Mouse (Mus musculus) heart, adult 2 months (tissue): Measurements from ENCODE around the gene Mob1b. TPM values are rescaled to one million over a fixed set of nuclear protein-coding genes. Genes with fewer than 3 reads are reported as not detected.
A peak's percentile ranks its signal among the peaks of the same experiment; 100 is the strongest.
"Not testable (repeated sequence)": the region's sequence is repeated elsewhere in the genome, so short reads cannot be mapped to it uniquely, and the experiment has no call there.

ENCODE experiments used
- DNase-seq, 2 experiments: peaks; one replicate each; pipeline ENCODE4 v3.0.0; 2021
- H3K27ac ChIP-seq: fragments of 200-600 bp; 2 replicates; pipeline ENCODE4 v1.8.1; 2022
- H3K27me3 ChIP-seq: fragments of 200-500 bp; 2 replicates; pipeline ENCODE4 v1.6.1; 2012; ENCODE audit warnings: mild to moderate bottlenecking, low read length, inconsistent platforms, mixed read lengths; ENCODE audit not compliant: control insufficient read depth, insufficient read depth
- H3K36me3 ChIP-seq: fragments of 200-500 bp; 2 replicates; pipeline ENCODE4 v1.6.1; 2012; ENCODE audit warnings: low read length, inconsistent platforms; ENCODE audit not compliant: control insufficient read depth, insufficient read depth
- H3K4me1 ChIP-seq: fragments of 200-500 bp; 2 replicates; pipeline ENCODE4 v1.6.1; 2011; ENCODE audit warnings: low read length; ENCODE audit not compliant: control insufficient read depth, insufficient read depth
- H3K4me3 ChIP-seq: fragments of 200-600 bp; 2 replicates; pipeline ENCODE4 v1.8.1; 2022
- H3K79me2 ChIP-seq: fragments of 200-500 bp; replicated peaks from 2 replicates; pipeline ENCODE4 v1.6.1; 2012; ENCODE audit warnings: mild to moderate bottlenecking, inconsistent platforms, low read length, moderate library complexity, mixed read lengths; ENCODE audit not compliant: control insufficient read depth, insufficient read depth
- H3K9ac ChIP-seq: fragments of 200-500 bp; 2 replicates; pipeline ENCODE4 v1.6.1; 2012; ENCODE audit warnings: low read depth, mild to moderate bottlenecking, control low read depth, inconsistent platforms, low read length, mixed read lengths
- CTCF ChIP-seq: fragments of 200-600 bp; IDR thresholded peaks from 2 replicates; pipeline ENCODE4 v1.8.1; 2022; ENCODE audit warnings: antibody characterized with exemption, mild to moderate bottlenecking, moderate library complexity
- EP300 ChIP-seq: fragments of 200-500 bp; IDR thresholded peaks from 2 replicates; pipeline ENCODE4 v1.6.1; 2011; ENCODE audit warnings: low read depth, low read length, control low read depth; ENCODE audit not compliant: insufficient read depth
- POLR2A ChIP-seq: fragments of 200-500 bp; IDR thresholded peaks from 2 replicates; pipeline ENCODE4 v1.6.1; 2011; ENCODE audit warnings: mild to moderate bottlenecking, low read depth, low read length, control low read depth; ENCODE audit not compliant: insufficient read depth
- WGBS: fragments of 180-500 bp; shearing (Covaris S2); methylation state at CpG from one replicate; pipeline ENCODE4 v1.1.7; 2018; 5-methylcytosine and 5-hydroxymethylcytosine counted together
- intact Hi-C: fragments of 180-260 bp; cut with DNase I; formaldehyde crosslinking; loops from one replicate; pipeline ENCODE4 v1.15.1; 2025
- polyA plus RNA-seq: library from polyadenylated mRNA; depleted of rRNA; stranded (reverse); fragments of >200 nt; gene quantifications from 2 replicates; pipeline ENCODE4 v1.2.3, GENCODE M21; 2012
- total RNA-seq, 2 experiments: library from RNA; stranded (reverse); gene quantifications; 2 replicates each; pipeline ENCODE4 v1.2.3; 2021

Mob1b gene
- total and polyA plus RNA-seq, 3 experiments = 4.6 to 23.0 (median 18.1) TPM

- Histone ChIP-seq H3K9ac (peak overlapping the region; percentile 94), H3K4me1 (peaks cover 10% of the 10 kb centered on the region), H3K36me3 (peaks cover 16% of the 10 kb centered on the region), H3K27me3 (no peaks in the 10 kb centered on the region), H3K4me3 (peak overlapping the region; percentile 95), H3K27ac (no peak overlapping the region), H3K79me2 (peaks cover 10% of the 10 kb centered on the region)
- DNase-seq = peak; percentile 19 to 38
- 18% methylated on average over 4 of the region's 4 CpGs for WGBS
- intact Hi-C loops = no loop called here
- TF ChIP-seq CTCF = no peak
- no peak for TF ChIP-seq EP300
Observed at GRCm38 (mm10) chr5:88722213-88722600, 1.6 kb downstream of the Mob1b start.

GRCm38 (mm10) chr5:88724030-88724429 lies 3.4 kb downstream of the Mob1b start:
- H3K27me3 ChIP-seq = no peaks in the 10 kb centered on the region
- H3K36me3 ChIP-seq = peaks cover 21% of the 10 kb centered on the region
- no peak overlapping the region for H3K4me3 ChIP-seq
- 4% methylated on average over 3 of the region's 3 CpGs for WGBS
- no peak for TF ChIP-seq EP300
- no peak for TF ChIP-seq POLR2A
- TF ChIP-seq CTCF = no peak
- no peak for DNase-seq
- H3K4me1 ChIP-seq = peaks cover 10% of the 10 kb centered on the region
- peaks cover 10% of the 10 kb centered on the region for H3K79me2 ChIP-seq
- H3K9ac ChIP-seq = no peak overlapping the region
- intact Hi-C loops = no loop called here
- H3K27ac ChIP-seq = peak overlapping the region; percentile 9; the same call in 1 of the 2 replicates

- H3K4me1 ChIP-seq = peaks cover 4% of the 10 kb centered on the region
- peaks cover 24% of the 10 kb centered on the region for H3K36me3 ChIP-seq
- H3K27ac ChIP-seq = no peak overlapping the region
- peaks cover 2% of the 10 kb centered on the region; the same call in 1 of the 2 replicates for H3K79me2 ChIP-seq
- WGBS = 62% methylated on average over 3 of the region's 3 CpGs
- no peaks in the 10 kb centered on the region for H3K27me3 ChIP-seq
- no peak for DNase-seq
- H3K4me3 ChIP-seq = no peak overlapping the region
- intact Hi-C loops = no loop called here
- TF ChIP-seq POLR2A (no peak), CTCF (no peak)
- H3K9ac ChIP-seq = 0 out of 2 replicates have a peak overlapping the region, but pooled peaks have one; percentile 30
Observed at GRCm38 (mm10) chr5:88727593-88728144, 7.0 kb downstream of the Mob1b start.

GRCm38 (mm10) chr5:88734786-88735185 lies 14.1 kb downstream of the Mob1b start:
- peaks cover 6% of the 10 kb centered on the region for H3K79me2 ChIP-seq
- no peak for DNase-seq
- H3K4me1 ChIP-seq = no peaks in the 10 kb centered on the region; the same call in 1 of the 2 replicates
- H3K36me3 ChIP-seq = peaks cover 7% of the 10 kb centered on the region; the same call in 1 of the 2 replicates
- H3K27me3 ChIP-seq = no peaks in the 10 kb centered on the region
- 93% methylated on average over 2 of the region's 2 CpGs for WGBS
- no peak overlapping the region for H3K4me3 ChIP-seq
- intact Hi-C loops = no loop called here
- H3K27ac ChIP-seq = no peak overlapping the region
- no peak overlapping the region for H3K9ac ChIP-seq
- TF ChIP-seq CTCF (peak; percentile 52), EP300 (no peak)

- H3K9ac ChIP-seq, H3K4me1 ChIP-seq, H3K27ac ChIP-seq, H3K27me3 ChIP-seq, H3K79me2 ChIP-seq, intact Hi-C loops, H3K4me3 ChIP-seq, DNase-seq, H3K36me3 ChIP-seq: not testable (repeated sequence)
- WGBS = 100% methylated on average over 1 of the region's 1 CpGs
Observed at GRCm38 (mm10) chr5:88741065-88741464, 20.4 kb downstream of the Mob1b start.

- Histone ChIP-seq H3K79me2 (no peaks in the 10 kb centered on the region), H3K9ac (no peak overlapping the region), H3K27ac (no peak overlapping the region), H3K4me1 (no peaks in the 10 kb centered on the region), H3K4me3 (no peak overlapping the region), H3K36me3 (peaks cover 2% of the 10 kb centered on the region), H3K27me3 (no peaks in the 10 kb centered on the region)
- WGBS = 85% methylated on average over 1 of the region's 1 CpGs
- intact Hi-C loops = no loop called here
- no peak for DNase-seq
- TF ChIP-seq EP300 (no peak), CTCF (no peak), POLR2A (no peak)
Observed at GRCm38 (mm10) chr5:88747774-88748173, 27.1 kb downstream of the Mob1b start.
